Mouse (Mus musculus) left cerebral cortex, postnatal 25 days (tissue): ENCODE data around the gene Pinlyp. TPM values are rescaled to one million over a fixed set of nuclear protein-coding genes. Genes with fewer than 3 reads are reported as not detected.
A peak's percentile ranks its signal among the peaks of the same experiment; 100 is the strongest.

Experiments
- DNase-seq, 2 experiments: peaks; one replicate each; pipeline ENCODE4 v3.0.0; 2022; ENCODE audit warnings: low spot score in 2 of 2, mixed read lengths in 1 of 2
- intact Hi-C: fragments of 180-260 bp; cut with DNase I; formaldehyde crosslinking; loops from one replicate; pipeline ENCODE4 v1.15.1; 2025
- total RNA-seq, 2 experiments: library from RNA; stranded (reverse); gene quantifications; 2 replicates each; pipeline ENCODE4 v1.2.3; 2021

The Pinlyp gene
- total RNA-seq, 2 experiments from 2014 or later: not detected

DNA sequence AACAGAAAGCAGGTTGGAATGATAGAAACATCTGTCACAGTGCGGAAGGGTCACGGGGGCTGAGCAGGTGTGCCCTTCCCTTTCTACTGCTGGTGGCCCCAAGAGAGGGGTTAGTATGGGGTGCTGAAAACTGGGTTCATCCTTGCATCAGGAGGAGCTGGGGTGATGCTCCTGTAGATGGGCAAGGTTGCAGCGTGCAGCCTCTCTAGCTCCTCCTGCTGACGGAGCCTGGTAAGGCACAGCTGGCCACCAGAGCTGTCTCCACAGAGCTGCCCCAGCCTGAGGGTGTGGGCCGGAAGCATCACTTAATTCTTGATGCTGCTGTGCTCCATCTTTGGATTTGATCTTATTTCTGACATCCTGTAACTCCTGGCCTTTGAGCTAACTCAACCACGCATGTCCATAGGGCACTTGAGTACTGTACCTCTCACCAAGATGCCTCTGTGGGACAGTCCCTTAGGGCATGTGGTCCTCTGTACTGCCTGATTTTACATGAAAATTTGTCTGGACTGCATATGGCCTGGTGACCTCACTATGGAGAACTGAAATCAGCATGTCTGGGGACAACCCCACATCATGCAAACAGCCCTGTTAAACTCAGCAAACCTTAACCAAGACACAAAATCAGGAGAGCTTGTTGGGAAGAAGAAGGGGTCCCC, 18.8 kb upstream of the Pinlyp start:
- intact Hi-C loops: loop anchor here (2.0 kb wide), 1 partner anchor 90 kb away; no protein-coding TSS in a partner anchor
- DNase-seq: peak; percentile 43 to 51

DNA sequence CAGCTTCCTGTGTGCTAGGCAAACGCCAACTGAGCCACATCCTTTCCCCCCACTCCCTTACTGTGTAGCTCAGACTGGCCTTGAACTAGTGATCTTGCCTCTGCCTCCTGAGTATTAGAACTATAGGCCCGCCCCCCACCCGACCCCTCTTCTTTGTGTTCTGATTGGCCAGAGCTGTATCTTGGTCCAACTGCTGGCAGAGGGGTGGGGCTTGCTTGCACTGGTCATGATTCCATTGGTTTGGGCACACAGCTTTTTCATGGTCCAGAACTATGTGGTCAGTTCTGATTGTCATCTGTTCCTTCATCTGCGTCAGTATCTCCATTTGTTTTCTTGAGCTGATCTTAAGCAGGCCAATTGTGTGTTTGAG, 17.9 kb upstream of the Pinlyp start:
- DNase-seq: no peak
- intact Hi-C loops: loop anchor here (2.0 kb wide), 1 partner anchor 89 kb away; no protein-coding TSS in a partner anchor

DNA sequence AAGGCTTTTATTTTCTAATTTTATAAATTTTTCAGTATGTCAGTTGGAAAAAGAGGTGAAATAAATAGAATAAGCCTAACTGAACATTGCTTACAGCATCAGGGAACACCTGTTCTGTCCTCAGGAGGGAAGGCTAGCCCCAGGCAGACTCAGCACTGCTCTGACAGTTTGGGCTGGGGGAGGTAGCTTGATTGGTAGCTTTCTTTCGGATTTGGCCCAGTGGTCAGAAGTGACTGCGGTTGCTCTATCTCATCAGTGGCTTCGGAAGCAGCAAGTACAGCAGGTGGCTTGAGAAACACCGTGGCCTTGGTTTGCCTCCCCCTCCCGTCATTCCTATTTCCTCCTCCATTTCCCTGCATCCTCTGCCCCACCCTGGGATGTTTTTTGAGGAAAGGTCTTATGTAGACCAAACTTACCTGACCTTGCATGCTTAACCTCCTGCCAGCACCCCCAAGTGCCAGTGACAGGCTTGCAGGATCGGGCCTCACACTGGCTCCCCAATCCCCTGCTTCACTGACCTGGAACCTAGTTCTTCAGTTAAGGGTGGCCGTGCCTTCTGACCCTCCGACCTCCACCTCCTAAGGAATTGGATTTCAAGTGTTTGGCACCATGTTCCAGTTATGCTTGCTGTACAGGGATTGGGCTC, 17.4 kb upstream of the Pinlyp start:
- intact Hi-C loops: no loop called here
- DNase-seq: no peak

DNA sequence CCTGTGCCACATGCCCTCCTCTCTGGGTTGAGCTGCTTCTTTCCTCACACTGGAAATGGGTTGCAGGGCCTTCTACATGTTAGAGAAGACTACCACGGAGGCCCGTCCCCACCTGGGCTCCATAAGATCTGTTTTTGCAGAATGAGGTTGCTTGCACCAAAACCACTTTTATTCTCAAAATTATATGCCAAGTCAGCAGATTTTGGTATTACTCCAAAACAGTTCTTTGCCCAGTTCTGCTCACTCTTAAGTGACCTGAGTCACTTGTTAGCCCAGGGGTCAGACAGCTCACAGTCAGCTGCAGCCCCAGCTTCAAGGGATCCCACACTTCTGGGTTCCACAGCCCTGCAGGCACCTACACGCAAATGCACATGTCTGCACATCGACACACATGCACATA, 15.5 kb upstream of the Pinlyp start:
- no peak for DNase-seq
- intact Hi-C loops: no loop called here

DNA sequence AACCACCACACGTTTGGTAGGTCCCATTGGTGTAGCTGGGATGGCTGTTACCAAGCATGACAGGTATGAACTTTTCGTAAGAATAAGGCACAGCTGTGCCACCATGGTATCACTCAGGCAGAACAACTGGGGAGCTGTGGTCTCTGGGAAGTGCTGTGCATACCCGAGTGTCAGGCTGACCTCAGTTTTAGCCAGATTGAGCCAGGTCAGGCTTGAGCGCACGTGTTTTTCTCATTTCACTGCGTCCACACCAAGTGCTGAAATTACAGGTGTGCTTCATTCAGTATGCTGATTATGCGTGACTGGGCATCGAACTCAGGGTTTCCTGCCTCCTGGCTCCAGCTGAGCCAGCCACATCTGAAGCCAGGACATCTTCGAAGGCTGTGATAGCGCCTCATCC, 9.9 kb upstream of the Pinlyp start:
- no peak for DNase-seq
- intact Hi-C loops: no loop called here

DNA sequence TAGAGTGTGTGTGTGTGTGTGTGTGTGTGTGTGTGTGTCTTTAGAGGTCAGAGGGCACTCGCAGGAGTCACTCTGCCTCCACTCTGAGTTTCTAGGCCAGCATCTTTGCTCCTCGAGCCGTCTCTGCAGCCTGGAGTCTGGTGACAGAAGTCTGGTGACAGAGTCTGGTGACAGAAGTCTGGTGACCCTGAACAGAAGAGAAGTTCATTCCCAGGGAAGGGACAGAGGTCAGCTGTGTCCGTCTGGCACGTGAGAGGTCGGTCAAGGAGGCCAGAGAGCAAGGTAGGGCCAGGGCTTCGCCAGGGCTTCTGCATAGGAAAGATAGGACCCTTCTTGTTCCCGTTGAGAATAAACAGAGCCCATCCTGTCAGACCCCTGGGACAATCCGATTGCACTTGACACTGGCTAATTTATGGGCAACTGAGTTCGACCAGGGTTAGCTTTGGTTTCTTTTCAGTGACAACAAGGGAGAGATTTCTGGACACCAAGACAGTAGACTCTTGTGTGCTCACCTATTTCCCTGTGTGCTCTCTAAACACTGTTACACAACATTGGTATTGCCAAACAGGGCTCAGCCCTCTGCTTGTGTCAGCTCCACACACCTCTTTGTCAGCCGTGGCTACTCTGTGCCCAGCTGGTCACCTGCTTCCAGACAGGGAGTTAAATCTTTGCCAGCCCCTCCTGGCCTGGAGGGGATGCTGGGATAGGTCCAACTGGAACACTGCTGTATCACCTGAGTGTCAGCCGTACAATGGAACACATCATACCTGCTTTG, 6.3 kb upstream of the Pinlyp start:
- intact Hi-C loops: no loop called here
- DNase-seq: no peak

DNA sequence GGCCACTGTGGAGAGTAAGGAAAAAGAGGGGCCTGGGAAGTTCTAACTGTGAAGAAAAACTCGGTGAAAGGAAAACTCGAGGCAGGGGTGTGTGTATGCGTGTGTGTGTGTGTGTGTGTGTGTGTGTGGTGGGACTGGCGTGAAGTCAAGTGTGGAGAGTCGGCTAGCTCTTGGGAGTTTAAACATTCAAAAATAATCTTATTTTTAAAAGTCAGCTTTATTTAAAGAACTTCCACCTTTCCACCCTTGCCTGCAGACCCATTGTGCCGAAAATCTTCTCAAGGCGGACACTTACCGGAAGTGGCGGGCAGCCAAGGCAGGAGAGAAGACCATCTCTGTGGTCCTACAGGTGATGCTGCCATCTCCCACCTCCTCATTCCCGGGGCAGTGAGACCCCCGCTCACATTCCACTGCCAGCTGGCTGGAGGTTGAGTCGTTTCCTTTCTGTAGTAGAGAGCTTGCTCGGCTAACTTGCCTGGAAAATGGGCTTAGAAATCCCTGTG, 1.7 kb upstream of the Pinlyp start:
- intact Hi-C loops: loop anchor here (1.0 kb wide), 1 partner anchor 17 kb away; the partner anchor contains the start of gene Irgq
- no peak for DNase-seq

DNA sequence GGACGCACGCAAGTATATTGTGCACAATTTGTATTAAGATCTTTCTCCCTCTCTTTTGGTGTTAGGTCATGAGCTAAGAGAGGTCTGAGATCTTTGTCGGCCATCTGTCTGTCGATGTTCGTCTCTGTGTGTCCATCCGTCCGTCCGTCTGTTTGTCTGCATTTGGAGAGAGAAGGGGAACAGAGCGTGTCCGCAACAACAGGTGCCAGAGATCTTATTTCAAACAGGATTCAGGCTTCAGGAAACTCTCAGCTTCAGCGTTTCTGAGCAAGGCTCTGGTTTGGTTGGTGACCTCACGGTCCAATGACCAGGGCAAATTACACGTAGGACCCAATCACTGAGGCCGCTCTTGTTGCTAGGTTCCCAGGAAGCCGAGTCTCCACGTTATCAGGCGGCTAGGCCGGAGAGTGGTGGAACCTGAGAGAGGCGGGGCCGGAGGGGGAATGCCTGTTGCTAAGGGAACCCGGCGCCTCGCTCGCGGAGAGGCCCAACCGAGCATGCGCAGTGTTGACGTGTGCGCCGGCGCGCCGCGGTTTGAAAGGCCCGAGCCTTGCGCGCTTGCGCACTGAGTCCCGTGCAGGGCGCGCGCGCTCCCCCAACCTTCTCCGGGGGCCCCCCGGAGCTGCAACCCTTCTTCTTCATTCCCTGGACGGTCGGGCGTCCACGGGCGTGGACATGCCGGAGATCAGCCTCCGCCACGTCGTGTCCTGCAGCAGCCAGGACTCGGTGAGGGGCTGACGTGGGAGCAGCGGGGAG, 894 bp upstream of the Pinlyp start:
- peak; percentile 99 to 100 for DNase-seq
- intact Hi-C loops: loop anchor here (1.0 kb wide), 1 partner anchor 17 kb away; the partner anchor contains the start of gene Irgq

DNA sequence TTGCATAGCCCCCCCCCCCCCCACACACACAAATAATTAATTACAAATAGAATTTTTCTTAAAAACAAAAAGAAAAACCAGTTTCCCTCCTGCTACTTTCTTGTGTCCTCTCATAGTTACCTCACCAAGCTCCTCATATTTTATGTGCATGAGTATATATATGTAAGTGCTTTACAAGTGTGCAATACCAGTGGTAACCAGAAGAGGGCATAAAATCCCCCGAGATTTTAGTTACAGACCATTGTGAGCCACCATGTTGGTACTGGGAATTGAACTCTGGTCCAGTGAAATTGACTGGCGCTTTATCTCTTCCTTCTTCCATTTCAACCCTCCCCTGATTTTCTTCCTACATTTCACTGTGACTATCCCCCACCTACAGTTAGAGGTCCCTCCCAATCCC, 1.4 kb downstream of the Pinlyp start:
- intact Hi-C loops: no loop called here
- no peak for DNase-seq

DNA sequence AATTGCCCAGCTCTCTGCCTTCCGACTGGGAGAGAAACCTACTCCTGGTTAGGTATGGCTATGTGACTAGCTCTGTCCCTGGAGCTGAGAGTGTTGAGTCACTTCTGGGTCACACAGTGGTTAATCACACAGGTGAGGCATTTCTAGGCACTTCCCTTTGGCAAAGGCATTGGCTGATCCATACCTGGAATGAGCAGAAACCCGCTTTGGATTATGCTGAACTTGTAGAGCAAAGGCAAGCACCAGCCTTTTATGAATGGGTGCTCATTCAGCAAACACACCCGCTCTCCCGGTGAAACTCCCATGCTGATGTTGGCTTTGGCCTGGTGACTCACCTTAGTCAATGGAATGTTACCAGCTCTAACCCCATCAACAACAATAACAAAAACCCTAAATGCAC, 6.2 kb downstream of the Pinlyp start:
- no peak for DNase-seq
- intact Hi-C loops: no loop called here

DNA sequence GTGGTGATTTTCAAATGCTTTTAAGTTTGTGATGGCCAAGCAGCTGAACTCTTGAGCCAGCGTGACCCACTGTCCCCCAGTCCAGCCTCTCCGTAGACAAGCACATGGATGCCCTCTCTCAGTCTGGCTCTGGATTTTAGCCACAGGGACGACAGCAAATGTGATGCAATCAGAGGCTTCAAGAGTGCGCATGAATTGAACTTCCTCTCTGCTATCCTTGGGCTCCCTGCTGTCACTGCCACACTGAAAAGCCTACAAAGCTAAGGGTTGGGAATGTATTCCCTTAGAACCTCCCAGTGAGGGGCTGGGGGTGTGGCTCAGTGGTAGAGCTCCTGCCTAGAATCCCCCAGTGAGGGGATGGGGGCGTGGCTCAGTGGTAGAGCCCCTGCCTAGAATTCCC, 7.2 kb downstream of the Pinlyp start:
- no peak for DNase-seq
- intact Hi-C loops: no loop called here

DNA sequence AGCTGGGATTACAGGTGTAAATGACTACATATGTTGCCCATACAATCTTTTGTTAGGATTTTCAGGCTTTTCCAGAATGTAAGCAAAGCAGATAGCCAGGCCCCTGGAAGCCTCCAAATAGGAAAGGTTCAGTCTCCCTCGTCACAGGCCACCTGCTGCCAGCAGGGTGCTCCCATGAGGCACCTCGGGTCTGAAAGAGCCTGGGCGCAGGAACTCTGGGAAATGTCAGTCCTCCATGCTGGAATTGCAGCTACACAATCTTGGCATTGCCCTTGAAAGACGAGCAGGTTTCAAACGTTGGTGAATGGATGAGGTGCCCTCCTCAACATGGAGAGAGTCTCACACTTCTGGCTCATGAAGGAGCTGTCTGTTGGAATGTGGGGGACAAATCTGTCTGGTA, 7.8 kb downstream of the Pinlyp start:
- peak; percentile 51 to 52 for DNase-seq
- intact Hi-C loops: no loop called here

DNA sequence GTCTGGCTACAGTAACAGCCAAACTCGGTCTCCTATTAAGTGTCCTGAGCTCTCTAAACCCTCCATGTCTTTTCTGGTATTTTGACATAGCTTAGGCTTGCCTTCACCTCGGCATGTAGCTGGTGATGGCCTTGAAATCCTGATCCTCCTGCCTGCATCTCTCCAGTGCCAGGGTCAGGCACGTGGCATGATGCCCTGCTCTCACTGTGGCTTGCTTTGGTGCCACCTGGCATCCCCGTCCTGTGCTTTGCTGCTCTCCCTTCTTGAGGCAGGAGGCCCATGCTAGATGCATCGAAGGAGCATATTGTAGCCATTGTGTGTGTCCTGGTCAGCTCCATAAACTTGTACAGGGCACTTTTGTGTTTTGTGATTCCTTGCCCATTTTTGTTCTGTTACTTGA, 8.3 kb downstream of the Pinlyp start:
- no peak for DNase-seq
- intact Hi-C loops: no loop called here

DNA sequence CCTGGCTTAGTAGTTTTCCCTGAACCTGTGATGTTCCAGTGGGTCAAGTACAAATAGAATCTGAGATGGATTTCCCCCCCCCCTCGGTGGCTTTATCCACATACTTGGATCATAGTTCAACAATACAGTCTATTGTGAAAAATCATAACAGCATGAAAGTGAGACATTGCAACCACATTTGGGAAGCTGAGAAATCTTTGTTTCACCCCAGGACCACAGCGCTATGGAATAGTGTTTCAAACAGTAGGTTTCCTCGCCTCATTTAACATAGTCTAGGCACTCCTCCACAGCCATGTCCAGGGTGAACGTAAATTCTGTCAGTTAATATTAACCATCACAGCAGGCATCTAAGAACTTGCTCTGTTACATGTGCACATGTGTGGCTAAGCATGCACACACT, 8.8 kb downstream of the Pinlyp start:
- DNase-seq: no peak
- intact Hi-C loops: no loop called here

DNA sequence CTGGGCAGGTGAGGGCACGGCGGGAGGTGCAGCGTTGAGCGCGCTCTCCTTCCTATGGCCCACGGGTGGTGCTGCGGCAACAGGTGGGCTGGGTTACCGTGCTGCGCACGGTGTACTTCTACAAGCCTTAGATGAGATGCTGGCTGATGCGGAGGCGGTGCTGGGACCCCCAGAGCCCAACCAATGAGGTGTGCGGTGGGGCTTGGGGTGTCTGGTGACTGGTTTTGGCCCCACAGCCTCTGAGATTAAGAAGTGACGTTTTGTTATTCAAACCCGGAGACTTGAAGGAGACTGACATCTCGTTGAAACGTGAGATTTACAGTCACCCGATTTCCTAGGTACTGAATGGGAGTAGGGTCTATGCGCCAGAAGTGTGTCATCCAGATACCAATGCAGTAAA, 11.6 kb downstream of the Pinlyp start:
- intact Hi-C loops: loop anchor here (5.0 kb wide), 1 partner anchor 128 kb away; no protein-coding TSS in a partner anchor
- peak in 1 of 2 experiments; percentile 27 for DNase-seq

DNA sequence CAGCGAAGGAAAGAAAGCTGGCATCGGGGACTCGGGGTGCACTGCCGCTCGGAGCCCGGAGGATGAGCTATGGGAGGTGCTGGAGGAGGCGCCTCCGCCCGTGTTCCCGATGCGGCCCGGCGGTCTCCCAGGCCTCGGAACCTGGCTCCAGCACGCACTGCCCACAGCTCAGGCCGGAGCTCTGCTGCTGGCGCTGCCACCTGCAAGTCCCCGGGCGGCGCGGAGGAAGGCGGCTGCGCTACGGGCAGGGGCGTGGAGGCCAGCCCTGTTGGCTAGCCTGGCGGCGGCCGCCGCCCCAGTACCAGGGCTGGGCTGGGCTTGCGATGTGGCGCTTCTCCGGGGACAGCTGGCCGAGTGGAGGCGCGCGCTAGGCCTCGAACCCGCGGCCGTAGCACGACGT, 12.1 kb downstream of the Pinlyp start:
- intact Hi-C loops: loop anchor here (5.0 kb wide), 1 partner anchor 128 kb away; no protein-coding TSS in a partner anchor
- DNase-seq: no peak

DNA sequence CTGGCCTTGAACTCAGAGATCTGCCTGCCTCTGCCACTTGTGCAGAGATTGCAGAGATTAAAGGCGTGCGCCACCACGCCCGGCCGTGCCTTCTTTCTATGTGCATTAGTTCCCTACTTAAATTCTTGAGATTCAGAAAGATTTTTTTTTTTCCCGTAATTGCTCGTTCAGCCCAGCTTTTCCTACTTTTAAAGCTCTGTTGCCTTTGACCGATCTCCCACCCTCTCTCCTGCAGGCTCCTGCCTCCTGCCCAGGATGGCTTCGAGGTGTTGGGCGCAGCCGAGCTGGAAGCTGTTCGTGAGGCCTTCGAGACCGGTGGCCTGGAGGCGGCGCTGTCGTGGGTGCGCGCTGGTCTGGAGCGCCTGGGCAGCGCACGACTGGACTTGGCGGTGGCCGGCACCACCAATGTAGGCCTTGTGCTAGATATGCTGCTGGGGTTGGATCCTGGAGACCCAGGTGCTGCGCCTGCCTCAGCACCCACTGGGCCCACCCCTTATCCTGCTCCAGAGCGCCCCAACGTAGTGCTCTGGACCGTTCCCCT, 12.8 kb downstream of the Pinlyp start:
- no peak for DNase-seq
- intact Hi-C loops: loop anchor here (5.0 kb wide), 1 partner anchor 129 kb away; no protein-coding TSS in a partner anchor

DNA sequence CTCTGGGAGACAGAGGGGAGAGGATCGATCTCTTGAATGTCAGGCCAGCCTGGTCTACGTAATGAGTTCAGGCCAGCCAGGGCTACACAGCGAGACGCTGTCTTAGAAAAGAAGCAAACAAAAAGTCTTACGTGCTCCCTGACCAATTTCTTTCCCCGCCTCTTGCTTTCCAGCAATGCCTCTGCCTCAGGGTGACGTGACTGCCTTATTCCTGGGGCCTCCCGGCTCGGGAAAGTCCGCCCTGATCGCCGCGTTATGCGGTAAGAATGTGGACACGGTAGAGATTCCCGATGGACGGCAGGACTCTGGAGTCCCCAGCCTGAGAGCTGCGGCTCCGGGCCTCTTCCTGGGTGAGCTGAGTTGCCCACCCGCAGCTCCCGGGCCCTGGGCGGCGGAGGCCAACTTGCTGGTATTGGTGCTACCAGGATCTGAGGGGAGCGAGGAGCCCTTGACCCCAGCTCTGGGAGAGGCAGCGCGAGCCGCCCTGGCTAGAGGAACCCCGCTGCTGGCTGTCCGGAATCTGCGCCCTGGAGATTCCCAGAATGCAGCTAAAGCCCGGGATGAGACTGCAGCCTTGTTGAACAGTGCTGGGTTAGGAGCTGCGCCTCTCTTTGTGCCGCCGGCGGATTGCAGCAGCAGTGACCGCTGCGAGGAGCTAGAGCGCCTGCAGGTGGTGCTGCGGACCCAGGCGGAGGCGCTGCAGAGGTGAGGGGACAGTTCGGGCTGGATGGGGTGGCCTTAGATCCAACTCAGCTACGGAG, 14.5 kb downstream of the Pinlyp start:
- intact Hi-C loops: loop anchor here (5.0 kb wide), 1 partner anchor 131 kb away; no protein-coding TSS in a partner anchor
- DNase-seq: peak; percentile 81 to 82
